Mouse (Mus musculus) megakaryocyte-erythroid progenitor cell, adult 5-6 weeks (primary cell): ENCODE data around the gene Ispd. TPM values are rescaled to one million over a fixed set of nuclear protein-coding genes. Genes with fewer than 3 reads are reported as not detected.

Source experiments
- ATAC-seq: replicated peaks from 2 replicates; pipeline ENCODE4 v1.8.0; 2016; ENCODE audit warnings: mild to moderate bottlenecking, inconsistent platforms; ENCODE audit not compliant: severe bottlenecking, poor library complexity, low FRiP score, low TSS enrichment
- total RNA-seq, 2 experiments: library from RNA; stranded (forward) in 1 of 2; stranded (reverse) in 1 of 2; fragments of 200-1000, 215-1000 nt in 1 of 2; fragments of >200 nt in 1 of 2; fragmentation: Nextera tagmentation in 1 of 2; gene quantifications; 2 replicates each; pipeline ENCODE4 v1.2.3; 2014 to 2017

Gene Ispd
- total RNA-seq, 2 experiments from 2014 or later: 3.8 to 9.4 TPM

- ATAC-seq: no peak
These were observed 76.5 kb downstream of the Ispd start for GRCm38 (mm10) chr12:36457726-36458125.

GRCm38 (mm10) chr12:36468325-36469044 is 87.2 kb downstream of the Ispd start:
- ATAC-seq: no peak

- ATAC-seq: no peak
These were observed 90.2 kb downstream of the Ispd start for GRCm38 (mm10) chr12:36471411-36471810.

DNA sequence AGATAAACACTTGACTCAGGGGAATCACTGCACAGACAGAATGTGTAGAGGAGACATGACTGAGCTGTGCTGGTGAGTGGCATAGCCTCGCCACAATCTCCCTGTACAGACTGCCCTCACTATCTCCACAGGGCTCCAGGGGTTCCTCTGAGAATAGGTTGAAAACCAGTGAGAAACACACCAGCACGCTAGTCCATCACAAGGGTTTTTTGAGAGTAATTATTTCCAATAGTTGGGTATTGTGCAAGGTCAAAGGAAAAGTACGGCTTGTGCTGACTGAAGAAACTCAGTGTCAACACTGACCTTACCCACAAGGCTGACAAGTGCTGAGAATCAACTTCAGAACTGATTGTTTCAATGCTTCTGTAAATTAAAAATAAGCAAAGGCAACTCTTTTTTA is 92.9 kb downstream of the Ispd start:
- no peak for ATAC-seq

DNA sequence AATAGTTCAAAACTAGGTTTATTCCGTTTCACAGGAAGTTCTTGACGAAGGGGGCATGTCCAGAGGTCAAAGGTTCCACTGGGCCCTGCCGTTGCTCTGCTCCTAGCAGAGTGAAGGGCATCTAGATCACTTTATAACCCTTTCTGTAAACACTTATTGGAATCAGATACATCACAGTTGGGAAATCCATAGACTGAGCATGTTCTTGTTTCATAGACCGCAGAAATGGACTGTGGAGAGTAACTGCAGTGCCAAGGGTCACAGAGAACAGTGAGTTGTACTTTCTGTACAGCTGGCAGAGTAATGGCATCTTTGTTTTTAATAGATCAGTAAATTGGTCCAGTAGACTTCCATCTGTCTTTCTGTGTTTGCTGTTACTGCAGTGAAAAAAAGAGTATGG is 94.0 kb downstream of the Ispd start:
- no peak for ATAC-seq

- no peak for ATAC-seq
These were observed 95.2 kb downstream of the Ispd start for GRCm38 (mm10) chr12:36476476-36476875.

DNA sequence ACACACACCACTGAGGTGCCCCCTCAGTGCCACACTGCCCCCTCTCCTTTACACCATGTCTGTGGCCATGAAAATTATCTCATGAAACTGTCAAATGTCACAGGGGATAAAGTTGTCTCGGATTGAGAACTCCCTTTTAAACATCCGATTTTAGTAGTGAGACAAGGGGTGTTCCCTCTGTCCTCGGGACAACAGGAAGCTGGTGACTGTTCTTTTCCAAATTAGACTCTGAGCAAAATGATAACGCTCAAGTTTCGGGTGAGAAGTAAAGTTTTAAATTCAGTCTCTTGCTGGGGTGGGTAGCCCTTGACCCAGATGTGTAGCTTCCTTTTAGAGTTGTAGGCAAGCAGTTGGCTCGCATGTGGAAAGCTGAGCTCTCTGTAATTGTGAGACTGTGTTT is 96.3 kb downstream of the Ispd start:
- ATAC-seq: no peak

- ATAC-seq: no peak
These were observed 96.7 kb downstream of the Ispd start for GRCm38 (mm10) chr12:36477926-36478325.

- no peak for ATAC-seq
These were observed 100.5 kb downstream of the Ispd start for GRCm38 (mm10) chr12:36481742-36482141.

DNA sequence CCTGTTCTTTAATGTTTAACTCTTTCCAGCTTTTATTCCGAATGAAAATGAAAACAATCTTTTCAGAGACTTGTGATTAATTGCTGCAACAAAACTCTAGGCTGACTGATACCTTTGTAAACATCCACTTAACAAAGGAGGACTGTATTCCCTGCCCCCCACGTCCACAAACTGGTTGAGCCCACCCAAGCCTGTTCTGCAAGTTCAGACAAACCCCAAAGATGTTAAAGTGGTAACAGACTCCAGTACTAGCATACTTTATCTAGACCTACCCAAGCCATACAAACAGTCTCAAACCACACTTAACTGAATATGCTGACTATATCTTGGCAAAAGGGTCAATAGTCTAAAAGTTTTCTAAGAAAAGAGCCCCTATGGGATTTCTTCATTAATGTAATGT is 102.1 kb downstream of the Ispd start:
- no peak for ATAC-seq

DNA sequence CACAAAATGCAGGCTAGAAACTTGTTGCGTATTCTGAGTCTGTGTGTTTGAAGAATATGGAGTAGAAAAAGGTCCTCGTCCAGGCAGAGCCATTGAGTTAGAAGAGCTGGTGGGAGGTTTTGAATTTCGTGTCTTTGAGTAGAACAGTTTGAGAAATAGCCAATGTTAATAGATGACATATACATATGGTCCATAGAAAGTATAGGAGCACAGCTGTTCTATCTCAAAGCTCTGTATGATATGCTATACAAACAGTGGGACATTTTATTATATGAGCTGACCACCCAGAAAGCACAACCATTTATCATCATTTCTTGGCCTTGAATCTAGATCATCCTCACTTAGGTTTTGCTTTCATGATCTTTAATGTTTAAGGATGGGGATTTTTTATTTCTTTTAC is 116.3 kb downstream of the Ispd start:
- ATAC-seq: no peak

- ATAC-seq: no peak
These were observed 126.1 kb downstream of the Ispd start for GRCm38 (mm10) chr12:36507111-36507903.

- ATAC-seq: no peak
These were observed 128.8 kb downstream of the Ispd start for GRCm38 (mm10) chr12:36509954-36510642.

- ATAC-seq: no peak
These were observed 140.5 kb downstream of the Ispd start for GRCm38 (mm10) chr12:36521774-36522173.

DNA sequence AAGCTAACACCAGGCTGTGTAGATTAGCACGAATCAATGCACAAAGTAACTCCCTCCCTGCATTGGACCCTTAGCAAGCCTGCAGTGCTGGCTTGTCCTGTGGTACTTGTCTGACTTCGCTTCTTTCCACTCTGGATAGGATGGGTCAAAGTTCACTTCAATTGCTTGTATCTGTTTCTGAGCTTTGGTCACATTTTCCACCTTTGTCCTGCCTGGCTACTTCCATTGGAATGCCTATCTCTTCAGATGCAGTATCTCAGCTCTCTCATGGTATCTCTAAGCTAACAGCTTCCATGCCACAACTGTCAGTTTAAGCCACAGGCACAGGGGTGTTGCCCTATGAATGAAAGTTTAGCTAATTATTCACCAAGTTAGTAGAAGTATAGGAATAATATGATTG is 142.3 kb downstream of the Ispd start:
- 0 out of 2 replicates have a peak, but pooled peaks have one; percentile 26 for ATAC-seq

GRCm38 (mm10) chr12:36530920-36531319 is 149.7 kb downstream of the Ispd start:
- ATAC-seq: no peak

- no peak for ATAC-seq
These were observed 150.3 kb downstream of the Ispd start for GRCm38 (mm10) chr12:36531421-36532072.

GRCm38 (mm10) chr12:36532525-36532924 is 151.3 kb downstream of the Ispd start:
- ATAC-seq: no peak

DNA sequence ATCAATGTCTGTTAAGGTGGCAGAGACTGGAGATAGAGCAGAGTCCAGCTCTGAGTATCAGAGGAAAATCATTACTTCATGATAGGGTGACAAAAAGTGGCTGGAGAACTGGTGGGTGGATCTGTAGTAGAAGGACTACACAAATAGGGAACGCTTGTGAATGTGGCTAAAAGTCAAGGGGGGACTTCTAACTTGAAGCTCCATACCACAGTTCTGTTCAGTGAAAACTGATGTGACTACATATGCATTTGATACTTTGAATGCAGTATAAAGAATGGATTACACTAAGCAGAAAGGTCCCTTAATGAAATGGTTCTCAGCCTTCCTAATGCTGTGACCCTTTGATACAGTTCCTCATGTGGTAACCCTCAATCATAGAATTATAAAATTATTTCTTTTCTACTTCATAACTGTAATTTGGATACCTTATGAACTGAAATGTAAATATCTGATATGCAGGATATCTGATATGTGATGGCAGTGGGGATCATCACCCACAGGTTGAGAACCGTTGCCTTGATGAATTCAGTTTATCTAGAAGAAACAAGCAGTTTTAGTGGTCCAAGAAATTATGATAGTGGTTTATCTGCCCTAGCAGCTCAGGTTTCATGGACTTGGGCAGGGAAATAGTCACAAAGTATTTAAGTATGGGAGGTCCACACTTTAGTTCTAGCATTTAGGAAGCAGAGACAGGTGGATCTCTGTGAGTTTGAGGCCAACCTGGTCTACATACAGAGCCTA is 152.1 kb downstream of the Ispd start:
- ATAC-seq: peak; percentile 82
